Mouse (Mus musculus) brown adipose tissue, adult 24 weeks (tissue): ENCODE measurements at regions not wholly inside any gene's neighbourhood (a gene's known extent, or its start where the extent isn't known, plus 50 kb on each side); places are given as distances from the start of the nearest gene placed in this dataset.

Experiments
- H3K27ac ChIP-seq: fragments of 200-500 bp; replicated peaks from 2 replicates; pipeline ENCODE4 v1.5.1; 2012; ENCODE audit warnings: low read depth, mild to moderate bottlenecking, low read length
- H3K4me1 ChIP-seq: fragments of 200-500 bp; 2 replicates; pipeline ENCODE4 v1.6.1; 2012; ENCODE audit warnings: low read length, mixed read lengths; ENCODE audit not compliant: control insufficient read depth, insufficient read depth, insufficient read length
- H3K4me3 ChIP-seq: fragments of 200-500 bp; 2 replicates; pipeline ENCODE4 v1.5.1; 2012; ENCODE audit warnings: low read depth, mild to moderate bottlenecking, low read length, moderate library complexity; ENCODE audit not compliant: insufficient read depth

- Histone ChIP-seq H3K27ac (no peak overlapping the region), H3K4me3 (no peak overlapping the region), H3K4me1 (no peaks in the 10 kb centered on the region; the same call in 1 of the 2 replicates)
These were observed 147.4 kb downstream of the Fgf18 start for GRCm38 (mm10) chr11:32999684-33000255.

- Histone ChIP-seq H3K4me1 (no peaks in the 10 kb centered on the region; the same call in 1 of the 2 replicates), H3K4me3 (no peak overlapping the region), H3K27ac (no peak overlapping the region)
These were observed 148.3 kb downstream of the Fgf18 start for GRCm38 (mm10) chr11:32998687-32999605.

DNA sequence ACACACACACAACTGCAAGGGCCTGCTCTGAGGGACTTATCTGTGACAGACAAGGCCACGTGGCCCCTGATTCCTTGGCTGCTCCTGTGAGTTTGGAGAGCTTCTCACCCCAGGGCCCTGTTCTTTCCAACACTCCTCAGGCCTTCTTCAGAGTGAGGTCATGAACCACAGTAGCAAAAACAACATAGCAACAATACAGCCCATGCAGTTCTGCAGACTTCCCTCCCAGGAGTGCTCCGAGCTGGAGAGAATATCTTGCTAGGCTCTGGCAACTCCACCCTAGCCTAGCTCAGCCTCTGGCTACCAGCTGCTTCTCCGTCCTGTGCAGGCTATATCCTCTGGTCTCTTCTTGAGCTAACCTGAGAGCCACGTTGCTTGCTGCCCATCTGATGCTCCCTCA is 152.8 kb downstream of the Fgf18 start:
- no peak overlapping the region for H3K27ac ChIP-seq
- no peak overlapping the region for H3K4me3 ChIP-seq
- H3K4me1 ChIP-seq: no peaks in the 10 kb centered on the region; the same call in 1 of the 2 replicates

DNA sequence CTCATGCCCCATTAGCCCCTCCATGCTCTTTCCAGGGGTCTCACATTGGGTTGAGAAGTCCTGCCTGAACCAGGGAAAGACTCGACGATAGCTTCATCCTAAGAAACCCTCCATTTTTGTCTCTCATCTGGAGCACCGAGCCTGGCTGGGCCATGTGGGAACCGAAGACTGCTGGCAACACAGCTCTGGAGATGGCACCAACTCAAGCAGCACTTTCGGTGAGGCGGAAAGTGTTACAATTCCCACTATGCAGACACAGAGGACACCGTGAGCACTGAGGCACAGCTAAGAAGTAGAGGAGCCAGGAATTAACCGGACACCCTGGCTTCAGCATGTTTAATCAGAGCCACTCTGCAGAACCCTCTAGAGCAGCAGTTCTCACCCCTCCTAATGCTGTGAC is 153.8 kb downstream of the Fgf18 start:
- Histone ChIP-seq H3K4me1 (no peaks in the 10 kb centered on the region), H3K27ac (no peak overlapping the region), H3K4me3 (no peak overlapping the region)

- H3K4me3 ChIP-seq: no peak overlapping the region
- H3K27ac ChIP-seq: no peak overlapping the region
- no peaks in the 10 kb centered on the region for H3K4me1 ChIP-seq
These were observed 156.1 kb downstream of the Fgf18 start for GRCm38 (mm10) chr11:32991036-32991616.

GRCm38 (mm10) chr11:32990201-32990600 is 157.0 kb downstream of the Fgf18 start:
- no peak overlapping the region for H3K27ac ChIP-seq
- H3K4me1 ChIP-seq: no peaks in the 10 kb centered on the region
- H3K4me3 ChIP-seq: no peak overlapping the region

DNA sequence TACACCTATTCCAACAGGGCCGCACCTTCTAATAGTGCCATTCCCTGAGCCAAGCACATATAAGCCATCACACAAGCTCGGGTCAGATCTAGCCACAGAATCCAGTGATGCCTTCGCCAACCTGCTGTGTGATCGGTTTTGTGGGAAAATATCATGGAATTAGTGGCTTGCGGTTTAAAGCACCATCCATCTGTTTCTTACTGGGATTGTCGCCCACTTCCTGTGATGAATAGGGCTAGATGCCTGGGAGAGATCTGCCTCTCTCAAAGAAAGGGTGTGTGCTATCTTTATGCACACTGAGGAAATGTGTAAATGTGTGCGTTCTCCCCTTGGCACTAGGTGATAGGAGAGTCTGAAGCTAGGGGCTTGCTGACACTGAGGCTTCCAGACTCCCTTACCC is 154.5 kb upstream of the Smim23 start:
- no peak overlapping the region for H3K27ac ChIP-seq
- no peaks in the 10 kb centered on the region for H3K4me1 ChIP-seq
- H3K4me3 ChIP-seq: no peak overlapping the region

DNA sequence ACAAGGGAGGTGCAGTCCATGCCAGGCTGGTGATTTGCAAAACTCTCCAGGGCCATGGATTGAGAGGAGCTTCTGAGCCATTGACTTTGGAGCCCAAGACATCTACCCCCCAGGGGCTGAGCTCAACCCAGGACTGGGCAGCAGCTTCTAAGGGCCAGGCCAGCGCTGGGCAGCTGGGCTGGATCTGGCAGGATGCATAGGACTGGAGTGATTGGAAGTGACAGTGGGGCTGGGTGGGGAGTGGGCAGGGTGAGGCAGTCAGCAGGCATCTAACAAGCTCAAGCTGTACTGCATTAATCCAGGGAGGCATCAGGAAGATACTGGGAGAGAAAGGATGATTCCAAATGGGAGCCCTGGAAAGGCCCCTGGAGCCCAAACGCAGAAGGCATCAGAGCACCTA is 152.2 kb upstream of the Smim23 start:
- no peaks in the 10 kb centered on the region for H3K4me1 ChIP-seq
- H3K27ac ChIP-seq: no peak overlapping the region
- no peak overlapping the region for H3K4me3 ChIP-seq

DNA sequence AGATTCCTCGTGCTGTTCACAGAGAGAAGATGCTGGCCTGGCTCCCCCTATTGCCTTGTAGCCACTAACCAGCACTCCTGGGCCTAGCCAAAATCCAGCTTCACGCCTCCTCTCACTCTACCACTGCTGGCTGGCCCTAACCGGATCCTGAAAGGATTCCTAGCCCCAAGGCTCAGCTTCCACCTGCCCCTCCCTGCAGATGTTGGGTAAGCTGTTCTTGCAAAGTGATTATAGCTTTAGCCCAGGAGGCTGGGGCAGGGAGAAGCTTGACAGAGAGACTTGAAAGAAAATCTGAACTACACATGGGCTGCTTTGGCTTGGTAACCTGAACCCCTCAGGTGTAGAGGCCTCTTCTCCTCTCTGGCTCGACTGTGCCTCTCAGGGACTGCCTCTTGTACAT is 149.0 kb upstream of the Smim23 start:
- no peaks in the 10 kb centered on the region for H3K4me1 ChIP-seq
- no peak overlapping the region for H3K4me3 ChIP-seq
- H3K27ac ChIP-seq: no peak overlapping the region

DNA sequence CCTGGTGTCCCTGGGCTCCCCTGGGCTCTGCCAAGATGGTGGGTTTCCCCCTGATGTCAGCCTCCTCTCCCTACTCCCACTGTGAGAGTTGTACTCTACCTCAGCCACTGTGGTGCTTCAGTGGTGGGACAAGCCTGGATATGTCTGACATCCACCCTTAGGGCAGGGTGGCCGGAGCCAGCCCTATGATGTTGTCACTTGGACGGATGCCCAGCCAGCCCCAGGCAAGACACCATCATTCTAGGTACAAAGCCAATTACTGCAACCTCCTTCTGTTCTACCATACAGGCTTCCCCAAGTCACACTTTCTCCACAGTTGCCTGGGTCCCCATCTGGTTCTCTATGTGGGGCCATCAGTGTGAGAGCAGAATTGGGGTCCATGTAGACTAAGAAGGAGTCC is 141.0 kb upstream of the Smim23 start:
- Histone ChIP-seq H3K27ac (no peak overlapping the region), H3K4me3 (no peak overlapping the region), H3K4me1 (no peaks in the 10 kb centered on the region)

GRCm38 (mm10) chr11:32963625-32964293 is 139.4 kb upstream of the Smim23 start:
- Histone ChIP-seq H3K4me3 (no peak overlapping the region), H3K4me1 (no peaks in the 10 kb centered on the region), H3K27ac (no peak overlapping the region)

- Histone ChIP-seq H3K4me3 (no peak overlapping the region), H3K4me1 (no peaks in the 10 kb centered on the region), H3K27ac (no peak overlapping the region)
These were observed 137.2 kb upstream of the Smim23 start for GRCm38 (mm10) chr11:32961600-32961999.

- Histone ChIP-seq H3K4me3 (no peak overlapping the region), H3K27ac (no peak overlapping the region), H3K4me1 (no peaks in the 10 kb centered on the region)
These were observed 134.6 kb upstream of the Smim23 start for GRCm38 (mm10) chr11:32958961-32959360.

DNA sequence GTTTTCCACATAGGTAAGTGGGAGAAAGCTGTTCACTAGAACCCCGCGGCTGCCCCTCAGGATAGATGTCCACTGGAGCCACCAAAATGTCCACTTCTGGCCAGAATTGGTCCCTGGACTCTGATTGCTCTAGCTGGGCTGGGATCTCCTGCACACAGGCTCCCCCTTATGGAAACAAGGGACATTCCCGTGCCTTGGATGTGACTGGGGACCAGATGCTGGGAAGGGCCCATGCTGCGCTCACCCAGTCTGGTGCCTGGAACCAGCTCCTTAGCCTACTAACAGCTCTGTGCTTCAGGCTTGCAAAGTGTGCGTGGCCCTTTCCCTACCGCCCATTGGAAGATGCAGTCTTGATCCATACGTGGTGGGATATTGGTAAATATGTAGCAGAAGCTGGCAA is 132.6 kb upstream of the Smim23 start:
- H3K4me1 ChIP-seq: peaks cover 4% of the 10 kb centered on the region; the same call in 1 of the 2 replicates
- H3K27ac ChIP-seq: no peak overlapping the region
- no peak overlapping the region for H3K4me3 ChIP-seq

DNA sequence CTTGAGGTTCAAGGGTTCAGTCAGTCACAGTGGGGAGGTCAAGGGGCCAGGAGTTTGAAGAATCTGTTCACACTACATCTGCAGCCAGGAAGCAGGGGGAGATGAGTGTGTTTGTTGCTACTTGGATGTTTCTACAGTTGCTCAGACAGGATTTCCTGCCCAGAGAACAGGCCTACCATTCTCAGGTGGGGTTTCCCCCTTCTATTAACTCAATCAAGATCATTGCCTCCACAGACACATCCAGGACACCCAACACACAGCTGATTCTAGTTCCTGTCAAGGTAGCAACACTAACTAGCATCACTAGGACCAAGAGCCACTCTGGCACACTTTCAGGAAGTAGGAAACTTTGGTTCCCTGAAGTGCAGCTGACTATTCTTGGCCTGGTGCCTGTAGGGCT is 127.9 kb upstream of the Smim23 start:
- Histone ChIP-seq H3K4me3 (no peak overlapping the region), H3K4me1 (peaks cover 4% of the 10 kb centered on the region; the same call in 1 of the 2 replicates), H3K27ac (no peak overlapping the region)
